Mouse (Mus musculus) layer of hippocampus, adult 9-10 months (tissue): ENCODE measurements at regions not wholly inside any gene's neighbourhood (a gene's known extent, or its start where the extent isn't known, plus 50 kb on each side); places are given as distances from the start of the nearest gene placed in this dataset.

ENCODE experiments used
- DNase-seq: peaks from one replicate; pipeline ENCODE4 v3.0.0; 2022; ENCODE audit warnings: low spot score

DNA sequence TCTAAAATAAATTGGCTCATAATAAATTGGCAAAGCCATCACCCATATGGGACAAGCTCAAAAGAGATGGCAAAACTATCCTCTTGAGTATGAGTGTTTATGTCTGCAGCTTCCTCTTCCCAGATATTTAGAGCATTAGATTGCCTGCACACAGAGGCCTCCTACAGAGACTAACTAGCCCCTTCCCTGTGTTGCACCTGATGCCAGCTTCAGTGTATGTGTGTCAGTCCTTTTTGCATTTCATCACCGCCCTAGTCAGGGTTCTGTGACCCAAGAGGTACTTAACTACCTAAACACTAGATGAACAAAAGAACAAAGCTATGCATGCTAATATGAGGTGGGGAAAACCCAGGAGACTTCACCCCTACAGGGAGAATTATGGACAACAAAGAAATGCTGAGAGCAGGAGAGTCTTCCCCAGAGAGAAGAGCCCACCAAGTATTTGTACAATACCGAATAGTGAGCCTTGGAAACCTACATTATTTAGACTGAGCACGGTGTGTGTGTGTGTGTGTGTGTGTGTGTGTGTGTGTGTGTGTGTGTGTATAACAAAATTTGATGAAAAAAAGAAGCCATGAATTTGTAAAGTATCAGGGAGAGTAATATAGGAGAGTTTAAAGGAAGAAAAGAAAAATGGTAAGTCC, 62.5 kb downstream of the Speer2 start:
- no peak for DNase-seq

DNA sequence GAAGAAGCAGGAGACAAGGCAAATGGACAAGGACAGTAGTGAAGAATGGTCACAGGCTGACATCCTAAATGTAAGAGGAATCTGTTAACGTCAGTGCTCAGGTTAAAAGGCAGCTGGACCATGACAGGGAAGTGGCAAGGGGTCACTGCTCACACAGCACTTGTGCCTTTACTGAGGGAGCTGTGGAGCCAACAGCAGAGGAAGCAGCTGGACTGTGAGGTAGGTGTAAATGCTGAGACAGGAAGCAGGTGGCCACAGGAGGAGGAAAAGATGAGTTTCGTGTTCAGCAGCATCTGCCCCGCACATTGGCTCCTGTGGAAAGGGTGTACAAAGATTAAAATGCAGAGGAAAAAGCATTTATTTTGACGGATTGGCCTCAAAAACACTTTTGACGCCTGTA, 67.2 kb downstream of the Speer2 start:
- DNase-seq = no peak

DNA sequence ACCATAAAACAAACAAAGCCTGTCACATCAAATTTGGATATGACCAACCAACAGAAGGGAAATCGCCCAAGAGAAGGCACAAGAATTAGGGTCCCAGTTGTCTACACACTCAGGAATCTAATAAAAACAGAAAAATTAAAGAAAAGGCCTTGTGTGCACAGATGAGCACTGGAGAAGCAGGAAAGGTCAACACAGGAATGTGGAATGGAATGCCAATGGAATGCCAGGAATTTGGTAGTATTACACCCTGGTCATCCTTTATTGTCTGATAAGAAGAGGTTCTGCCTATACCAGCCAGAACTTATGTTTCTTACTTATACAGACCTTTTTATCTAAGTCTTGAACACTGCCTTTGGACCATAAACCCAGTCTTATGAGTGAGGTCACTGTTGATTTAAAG, 72.9 kb downstream of the Speer2 start:
- no peak for DNase-seq

DNA sequence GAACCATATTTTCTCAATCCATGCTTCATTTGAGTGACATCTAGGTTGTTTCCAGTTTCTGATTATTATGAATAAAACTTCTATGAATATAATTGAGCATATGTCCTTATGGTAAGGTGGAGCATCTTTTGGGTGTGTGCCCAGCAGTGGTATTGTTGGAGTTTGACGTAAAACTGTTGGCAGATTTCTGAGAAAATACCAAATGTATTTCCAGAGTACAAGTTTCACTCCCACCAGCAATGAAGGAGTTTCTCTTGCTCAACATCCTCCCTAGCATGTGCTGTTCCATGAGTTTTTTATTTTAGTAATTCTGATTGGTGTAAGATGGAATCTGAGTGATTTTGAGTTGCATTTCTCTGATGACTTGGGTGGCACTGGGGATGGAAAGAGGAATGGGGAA, 92.8 kb downstream of the Speer2 start:
- peak; percentile 0 for DNase-seq
